In genomic region chr16:20708220-20708938, GRCm38 (mm10) we compare ENCODE assay signal across 14 mouse cellular contexts. TPM values are rescaled to one million over a fixed set of nuclear protein-coding genes. Genes with fewer than 3 reads are reported as not detected.
A peak's percentile ranks its signal among the peaks of the same experiment; 100 is the strongest.
DNase-seq lines count a peak whose midpoint lies in the region; ATAC-seq lines count a peak whose summit lies in the region.
"Had no signal": no experiment of that assay in that cellular context is flagged by ENCODE, and none has a peak within 500 bp of the region (broad histone marks: within the 10 kb centered on the region; RNA-seq: fewer than 3 reads in every experiment).

No protein-coding gene starts in this region.

- peak; percentile 86 for DNase-seq in heart, adult 11 months
- no peak for DNase-seq in heart, adult 18-20 months
- DNase-seq in liver: no peak
- no peak for DNase-seq in embryo, embryonic 10 days (ENCODE audit: low spot score)
- DNase-seq: gastrocnemius, postnatal 36 days; right cerebral cortex, postnatal 25 days had no signal

- H3K4me2 ChIP-seq in liver, embryonic 12.5 days: no peak overlapping the region
- H3K4me2 ChIP-seq in hindbrain, embryonic 15.5 days: no peak overlapping the region
- H3K4me2 ChIP-seq in neural tube, embryonic 12.5 days (replicated peaks): no peak overlapping the region
- H3K4me2 ChIP-seq: embryonic facial prominence, embryonic 13.5 days; heart, embryonic 13.5 days; lung, embryonic 15.5 days had no signal

- H3K27ac ChIP-seq in liver, embryonic 12.5 days: peak overlapping the region; percentile 94; the same call in 1 of the 2 replicates
- no peak overlapping the region for H3K27ac ChIP-seq in hindbrain, embryonic 15.5 days (replicated peaks)
- H3K27ac ChIP-seq in neural tube, embryonic 12.5 days: no peak overlapping the region
- H3K27ac ChIP-seq: embryonic facial prominence, embryonic 13.5 days; heart, embryonic 13.5 days; kidney, postnatal 0 days; lung, embryonic 15.5 days had no signal

- H3K4me3 ChIP-seq in liver, embryonic 12.5 days: no peak overlapping the region
- H3K4me3 ChIP-seq in hindbrain, embryonic 15.5 days: no peak overlapping the region
- H3K4me3 ChIP-seq in neural tube, embryonic 12.5 days: no peak overlapping the region
- H3K4me3 ChIP-seq: embryonic facial prominence, embryonic 13.5 days; heart, embryonic 13.5 days; lung, embryonic 15.5 days had no signal

- no peaks in the 10 kb centered on the region for H3K9me3 ChIP-seq in liver, embryonic 12.5 days (replicated peaks)
- H3K9me3 ChIP-seq in hindbrain, embryonic 15.5 days: no peaks in the 10 kb centered on the region
- no peaks in the 10 kb centered on the region for H3K9me3 ChIP-seq in neural tube, embryonic 12.5 days
- H3K9me3 ChIP-seq: embryonic facial prominence, embryonic 13.5 days; heart, embryonic 13.5 days; lung, embryonic 15.5 days had no signal

- no peak overlapping the region for H3K9ac ChIP-seq in liver, embryonic 12.5 days
- H3K9ac ChIP-seq in hindbrain, embryonic 15.5 days: no peak overlapping the region
- H3K9ac ChIP-seq in neural tube, embryonic 12.5 days: no peak overlapping the region
- H3K9ac ChIP-seq: embryonic facial prominence, embryonic 13.5 days; heart, embryonic 13.5 days; lung, embryonic 15.5 days had no signal

- no peak for ATAC-seq in liver, embryonic 12.5 days
- ATAC-seq in hindbrain, embryonic 15.5 days (ENCODE audit: low FRiP score, low read depth): peak; percentile 19; the same call in 1 of the 2 replicates
- peak; percentile 22 for ATAC-seq in neural tube, embryonic 12.5 days (ENCODE audit: low FRiP score, low read depth)
- ATAC-seq: intestine, postnatal 0 days had no signal

- H3K36me3 ChIP-seq in liver, embryonic 12.5 days: peaks cover 80% of the 10 kb centered on the region
- peaks cover 34% of the 10 kb centered on the region for H3K36me3 ChIP-seq in hindbrain, embryonic 15.5 days
- peaks cover 69% of the 10 kb centered on the region for H3K36me3 ChIP-seq in neural tube, embryonic 12.5 days

- no peaks in the 10 kb centered on the region for H3K27me3 ChIP-seq in liver, embryonic 12.5 days (replicated peaks)
- H3K27me3 ChIP-seq in hindbrain, embryonic 15.5 days: no peaks in the 10 kb centered on the region
- no peaks in the 10 kb centered on the region for H3K27me3 ChIP-seq in neural tube, embryonic 12.5 days (replicated peaks)
- H3K27me3 ChIP-seq: embryonic facial prominence, embryonic 13.5 days; heart, embryonic 13.5 days; lung, embryonic 15.5 days had no signal

- H3K4me1 ChIP-seq in liver, embryonic 12.5 days: peaks cover 97% of the 10 kb centered on the region
- H3K4me1 ChIP-seq in hindbrain, embryonic 15.5 days (replicated peaks): peaks cover under 1% of the 10 kb centered on the region
- H3K4me1 ChIP-seq in neural tube, embryonic 12.5 days: peaks cover under 1% of the 10 kb centered on the region; the same call in 1 of the 2 replicates
- H3K4me1 ChIP-seq: heart, embryonic 13.5 days; lung, embryonic 15.5 days had no signal

- WGBS in liver, embryonic 12.5 days (ENCODE audit: insufficient replicate concordance): 85% methylated on average over 21 of the region's 21 CpGs
- WGBS in hindbrain, embryonic 15.5 days: 92% methylated on average over 21 of the region's 21 CpGs
- WGBS in neural tube, embryonic 12.5 days: 93% methylated on average over 21 of the region's 21 CpGs

RNA-seq across cellular contexts. Expression of gene Polr2h, which starts 9.1 kb away (rescaled TPM):
- 10 to 100 TPM; 11.0 to 13.1 TPM for total RNA-seq in heart, adult 18-20 months (2021)
- polyA plus RNA-seq in liver, embryonic 12.5 days (2016; fragmentation: Nextera tagmentation; extraction: Ambion mirVana): 66.1 and 68.4 TPM in 2 replicates
- polyA plus RNA-seq in hindbrain, embryonic 15.5 days (2015; fragmentation: Nextera tagmentation; extraction: Ambion mirVana): 89.0 and 89.8 TPM in 2 replicates
- polyA plus RNA-seq in neural tube, embryonic 12.5 days (2016; fragmentation: Nextera tagmentation; extraction: Ambion mirVana): 85.4 and 85.5 TPM in 2 replicates

RNA-seq across cellular contexts. Expression of gene Clcn2, which starts 9.2 kb away (rescaled TPM):
- total RNA-seq in heart, adult 18-20 months (2021): 1 to 10 TPM; 1.2 to 1.6 TPM
- 14.0 and 14.5 TPM in 2 replicates for polyA plus RNA-seq in liver, embryonic 12.5 days (2016; fragmentation: Nextera tagmentation; extraction: Ambion mirVana)
- 33.7 and 36.0 TPM in 2 replicates for polyA plus RNA-seq in hindbrain, embryonic 15.5 days (2015; fragmentation: Nextera tagmentation; extraction: Ambion mirVana)
- 40.8 and 43.3 TPM in 2 replicates for polyA plus RNA-seq in neural tube, embryonic 12.5 days (2016; fragmentation: Nextera tagmentation; extraction: Ambion mirVana)

RNA-seq across cellular contexts. Expression of gene Fam131a, which starts 15.3 kb away (rescaled TPM):
- 10 to 100 TPM; 19.8 to 31.3 TPM for total RNA-seq in heart, adult 18-20 months (2021)
- 2.1 and 2.6 TPM in 2 replicates for polyA plus RNA-seq in liver, embryonic 12.5 days (2016; fragmentation: Nextera tagmentation; extraction: Ambion mirVana)
- polyA plus RNA-seq in hindbrain, embryonic 15.5 days (2015; fragmentation: Nextera tagmentation; extraction: Ambion mirVana): 45.5 and 47.5 TPM in 2 replicates
- 20.8 and 24.3 TPM in 2 replicates for polyA plus RNA-seq in neural tube, embryonic 12.5 days (2016; fragmentation: Nextera tagmentation; extraction: Ambion mirVana)

RNA-seq across cellular contexts. Expression of gene Chrd, which starts 24.5 kb away (rescaled TPM):
- total RNA-seq in heart, adult 18-20 months (2021): 1 to 10 TPM; 1.7 to 2.0 TPM
- polyA plus RNA-seq in liver, embryonic 12.5 days (2016; fragmentation: Nextera tagmentation; extraction: Ambion mirVana): 0.54 and 0.96 TPM in 2 replicates
- polyA plus RNA-seq in hindbrain, embryonic 15.5 days (2015; fragmentation: Nextera tagmentation; extraction: Ambion mirVana): 6.3 and 6.5 TPM in 2 replicates
- polyA plus RNA-seq in neural tube, embryonic 12.5 days (2016; fragmentation: Nextera tagmentation; extraction: Ambion mirVana): 7.0 and 8.0 TPM in 2 replicates

RNA-seq across cellular contexts. Expression of gene Thpo, which starts 25.9 kb away (rescaled TPM):
- total RNA-seq in heart, adult 18-20 months (2021): under 1 TPM in 1 of 2 experiments, not detected in 1; 0.18 TPM
- polyA plus RNA-seq in liver, embryonic 12.5 days (2016; fragmentation: Nextera tagmentation; extraction: Ambion mirVana): 2.7 and 2.8 TPM in 2 replicates
- 0.85 and 1.4 TPM in 2 replicates for polyA plus RNA-seq in hindbrain, embryonic 15.5 days (2015; fragmentation: Nextera tagmentation; extraction: Ambion mirVana)
- polyA plus RNA-seq in neural tube, embryonic 12.5 days (2016; fragmentation: Nextera tagmentation; extraction: Ambion mirVana): 1.2 and 1.3 TPM in 2 replicates
